Mouse (Mus musculus) left cerebral cortex, adult 2 months (tissue): Measurements from ENCODE around the gene Fam110a. TPM values are rescaled to one million over a fixed set of nuclear protein-coding genes. Genes with fewer than 3 reads are reported as not detected.

Source experiments
- DNase-seq, 2 experiments: peaks; one replicate each; pipeline ENCODE4 v3.0.0; 2021 to 2022; ENCODE audit warnings: low spot score in 2 of 2, mixed read lengths in 1 of 2; ENCODE audit errors: extremely low spot score in 1 of 2
- H3K27ac ChIP-seq: fragments of 200-600 bp; 2 replicates; pipeline ENCODE4 v1.8.1; 2022
- H3K4me3 ChIP-seq: fragments of 200-600 bp; 2 replicates; pipeline ENCODE4 v1.8.1; 2022
- CTCF ChIP-seq: fragments of 200-600 bp; IDR thresholded peaks from 2 replicates; pipeline ENCODE4 v1.8.1; 2022; ENCODE audit warnings: antibody characterized with exemption, mild to moderate bottlenecking, moderate library complexity
- intact Hi-C: fragments of 180-260 bp; cut with DNase I; formaldehyde crosslinking; loops from one replicate; pipeline ENCODE4 v1.15.1; 2025
- microRNA-seq, 2 experiments: library from miRNA; unstranded; fragments of <30 nt; microRNA quantifications; one replicate each; pipeline ENCODE4 v1.2.0; 2021
- total RNA-seq, 2 experiments: library from RNA; stranded (reverse); gene quantifications; 2 replicates each; pipeline ENCODE4 v1.2.3; 2021

Gene Fam110a
- total RNA-seq, 2 experiments from 2014 or later = 6.6 to 6.7 TPM

DNA sequence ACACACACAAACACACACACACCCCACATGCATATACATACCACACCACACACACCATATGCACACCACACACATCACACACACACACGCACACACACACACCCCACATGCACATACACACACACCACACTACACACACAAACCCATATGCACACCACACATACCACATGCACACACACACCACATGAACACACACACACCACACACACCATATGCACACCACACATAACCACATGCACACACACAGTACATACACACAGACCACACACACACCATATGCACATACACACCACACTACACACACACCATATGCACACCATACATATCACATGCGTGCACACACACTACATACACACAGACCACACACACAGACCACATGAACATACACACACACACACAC lies 32.4 kb downstream of the Fam110a start:
- no peak overlapping the region for H3K27ac ChIP-seq
- no peak overlapping the region for H3K4me3 ChIP-seq
- TF ChIP-seq CTCF = no peak
- intact Hi-C loops = no loop called here
- no peak for DNase-seq

DNA sequence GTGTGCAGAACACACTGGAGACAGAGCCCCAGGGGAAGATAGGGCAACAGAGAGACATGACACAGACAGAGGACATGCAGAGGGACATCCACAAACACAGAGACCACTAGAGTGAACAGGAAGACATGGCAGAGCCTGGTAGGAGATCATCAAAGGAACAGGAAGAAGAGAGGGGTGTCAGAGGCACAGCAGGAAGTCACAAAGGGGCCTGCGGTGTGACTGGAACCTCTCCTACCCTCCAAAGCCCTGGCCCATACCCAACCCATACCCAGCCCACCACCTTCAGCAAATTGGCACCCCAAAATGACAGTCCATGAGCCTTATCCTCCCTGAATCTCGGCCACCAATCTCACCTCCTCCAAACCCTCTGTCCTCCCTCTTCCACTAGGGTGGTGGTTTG lies 35.9 kb downstream of the Fam110a start:
- intact Hi-C loops = loop anchor here (5.0 kb wide), 1 partner anchor 67 kb away; no protein-coding TSS in a partner anchor
- no peak for TF ChIP-seq CTCF
- Histone ChIP-seq H3K27ac (no peak overlapping the region), H3K4me3 (no peak overlapping the region)
- no peak for DNase-seq

DNA sequence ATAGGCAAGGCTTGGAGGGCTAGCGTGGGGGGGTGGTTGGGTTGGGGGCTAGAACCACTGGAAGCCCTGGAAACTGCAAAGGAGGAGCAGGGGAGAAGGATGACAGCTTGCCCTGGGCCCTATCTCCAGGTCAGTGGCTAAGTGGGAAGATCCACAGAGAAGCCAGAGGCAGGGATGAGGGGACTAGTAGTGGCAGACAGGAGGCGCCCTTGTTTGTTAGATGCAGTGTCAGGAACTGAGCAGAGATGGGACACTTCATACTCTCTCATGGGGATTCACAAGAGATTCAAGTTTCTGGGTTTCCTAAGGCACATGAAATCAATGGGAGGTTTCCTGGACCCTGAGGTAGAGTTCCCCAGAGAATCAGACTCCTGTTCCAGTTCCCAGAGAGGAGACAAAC lies 38.8 kb downstream of the Fam110a start:
- intact Hi-C loops = loop anchor here (1.0 to 5.0 kb wide), 2 partner anchors 53 to 64 kb away; no protein-coding TSS in a partner anchor
- Histone ChIP-seq H3K4me3 (no peak overlapping the region), H3K27ac (no peak overlapping the region)
- peak; percentile 61 for TF ChIP-seq CTCF
- no peak for DNase-seq

GRCm38 (mm10) chr2:151939651-151940420 lies 40.2 kb downstream of the Fam110a start:
- no peak for DNase-seq
- Histone ChIP-seq H3K4me3 (no peak overlapping the region), H3K27ac (no peak overlapping the region)
- no peak for TF ChIP-seq CTCF
- intact Hi-C loops = loop anchor here (5.0 kb wide), 1 partner anchor 63 kb away; no protein-coding TSS in a partner anchor

DNA sequence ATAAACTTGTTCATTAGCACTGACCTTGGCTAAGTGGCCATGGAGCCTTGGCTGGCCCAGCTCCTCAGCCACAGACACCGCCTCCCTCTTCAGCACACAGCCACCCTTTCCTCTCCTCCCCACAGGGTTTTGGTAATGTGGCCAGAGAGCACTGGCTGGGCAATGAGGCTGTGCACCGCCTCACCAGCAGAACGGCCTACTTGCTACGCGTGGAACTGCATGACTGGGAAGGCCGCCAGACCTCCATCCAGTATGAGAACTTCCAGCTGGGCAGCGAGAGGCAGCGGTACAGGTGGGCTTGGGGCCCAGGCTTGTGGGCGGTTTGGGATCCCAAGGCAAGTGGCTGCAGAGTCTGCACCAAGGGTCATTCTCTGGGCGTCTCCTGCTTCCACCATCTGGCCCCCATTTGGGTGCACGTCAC lies 41.2 kb downstream of the Fam110a start:
- no peak; the same call in 1 of the 2 replicates for TF ChIP-seq CTCF
- Histone ChIP-seq H3K27ac (no peak overlapping the region), H3K4me3 (no peak overlapping the region)
- DNase-seq = no peak
- intact Hi-C loops = no loop called here

- Histone ChIP-seq H3K4me3 (no peak overlapping the region), H3K27ac (no peak overlapping the region)
- DNase-seq = no peak
- intact Hi-C loops = no loop called here
- no peak for TF ChIP-seq CTCF
Observed at GRCm38 (mm10) chr2:151937893-151938292, 42.1 kb downstream of the Fam110a start.

DNA sequence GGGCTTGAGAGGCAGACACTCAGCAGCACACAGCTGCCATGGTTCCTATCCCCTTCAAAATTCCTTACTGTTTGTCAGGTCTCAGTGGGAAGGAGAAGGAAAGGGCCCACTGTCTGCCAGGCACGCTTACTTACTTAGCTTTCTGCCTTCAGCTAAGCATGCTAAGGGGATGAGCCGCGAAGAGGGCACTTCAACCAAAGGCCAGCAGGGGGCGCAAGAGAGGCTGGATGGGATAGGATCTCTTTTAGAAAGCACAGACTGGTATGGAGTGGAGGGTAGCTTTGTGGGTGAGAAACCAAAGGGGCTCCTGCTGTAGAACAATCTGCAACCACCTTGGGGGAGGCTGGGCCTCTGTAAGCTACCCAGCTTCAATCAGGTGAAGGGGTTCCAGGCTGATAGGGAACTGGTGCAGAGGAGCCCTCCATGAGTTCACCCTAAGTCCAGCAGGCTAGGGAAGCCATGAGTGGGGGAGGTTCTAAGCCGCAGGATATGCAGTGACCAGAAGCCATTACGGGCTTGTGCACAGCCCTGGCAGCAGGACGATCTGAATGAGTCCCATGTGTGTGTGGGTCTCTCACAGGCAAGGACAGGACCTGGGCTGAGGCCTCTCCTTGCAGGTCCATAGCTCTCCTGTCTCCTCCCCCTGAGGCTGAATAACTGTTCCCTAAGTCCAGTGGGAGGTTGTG lies 49.5 kb downstream of the Fam110a start:
- H3K27ac ChIP-seq = no peak overlapping the region
- DNase-seq = peak; percentile 69 to 82
- TF ChIP-seq CTCF = peak; percentile 90
- no peak overlapping the region for H3K4me3 ChIP-seq
- intact Hi-C loops = loop anchor here (2.0 kb wide), 1 partner anchor 66 kb away; the partner anchor contains the start of gene Slc52a3

- TF ChIP-seq CTCF = no peak
- intact Hi-C loops = loop anchor here (5.0 kb wide), 2 partner anchors 35 to 50 kb away; no protein-coding TSS in a partner anchor
- no peak for DNase-seq
- Histone ChIP-seq H3K4me3 (no peak overlapping the region), H3K27ac (no peak overlapping the region)
Observed at GRCm38 (mm10) chr2:151927103-151927502, 52.9 kb downstream of the Fam110a start.

GRCm38 (mm10) chr2:151925715-151926114 lies 54.3 kb downstream of the Fam110a start:
- Histone ChIP-seq H3K4me3 (no peak overlapping the region), H3K27ac (no peak overlapping the region)
- intact Hi-C loops = loop anchor here (5.0 kb wide), 2 partner anchors 33 to 48 kb away; no protein-coding TSS in a partner anchor
- TF ChIP-seq CTCF = no peak
- no peak for DNase-seq

DNA sequence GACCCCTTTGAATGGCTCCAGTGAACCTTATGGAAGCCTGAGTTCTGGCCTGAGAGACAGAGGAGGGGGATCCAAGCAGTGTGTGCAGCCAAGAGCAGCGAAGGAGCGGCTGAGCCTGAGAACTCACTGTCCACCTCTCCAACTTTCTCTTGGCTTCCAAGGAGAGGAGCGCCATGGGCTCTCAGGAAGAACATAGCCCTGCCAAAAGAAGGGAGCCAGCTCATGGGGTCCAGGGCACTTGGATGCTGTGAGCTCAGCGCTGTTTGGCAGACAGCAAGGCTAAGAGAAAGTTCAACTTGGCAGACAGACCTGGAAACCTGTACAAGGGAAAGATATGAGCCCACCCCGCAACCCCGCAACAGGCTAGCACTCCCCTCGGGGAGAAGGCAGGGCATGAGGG lies 55.7 kb downstream of the Fam110a start:
- no peak for TF ChIP-seq CTCF
- Histone ChIP-seq H3K27ac (no peak overlapping the region), H3K4me3 (no peak overlapping the region)
- intact Hi-C loops = no loop called here
- DNase-seq = no peak

GRCm38 (mm10) chr2:151921596-151921995 lies 58.4 kb downstream of the Fam110a start:
- TF ChIP-seq CTCF = no peak
- intact Hi-C loops = no loop called here
- H3K27ac ChIP-seq = no peak overlapping the region
- H3K4me3 ChIP-seq = no peak overlapping the region
- no peak for DNase-seq

GRCm38 (mm10) chr2:151921068-151921467 lies 59.0 kb downstream of the Fam110a start:
- intact Hi-C loops = no loop called here
- no peak for TF ChIP-seq CTCF
- H3K4me3 ChIP-seq = no peak overlapping the region
- DNase-seq = no peak
- no peak overlapping the region for H3K27ac ChIP-seq

Small RNA genes lying within 50 kb of the gene (microRNA-seq; reads per million reads assigned to microRNA genes)
- gene Mir1953 = 0 to 0.49 reads per million in 2 experiments

Other genes starting within 250 kb of the Fam110a start
- gene Psmf1, start 236.0 kb downstream of the Fam110a start, total RNA-seq = 10 to 100 TPM; 38.5 to 42.3 TPM
- gene Rspo4, start 137.3 kb downstream of the Fam110a start, total RNA-seq = not detected
- not detected for gene Angpt4, start 69.0 kb downstream of the Fam110a start, total RNA-seq
- gene Slc52a3, start 16.3 kb upstream of the Fam110a start, total RNA-seq = 1 to 10 TPM; 2.6 to 2.9 TPM
- gene Scrt2, start 101.3 kb upstream of the Fam110a start, total RNA-seq = 10 to 100 TPM; 18.7 to 23.9 TPM
- gene Srxn1, start 125.3 kb upstream of the Fam110a start, total RNA-seq = 100 to 1,000 TPM in 1 of 2 experiments, 10 to 100 TPM in 1; 98.3 to 114 TPM
- 1 to 10 TPM; 1.6 to 2.4 TPM for gene Tcf15, start 163.3 kb upstream of the Fam110a start, total RNA-seq
- gene Csnk2a1, start 246.6 kb upstream of the Fam110a start, total RNA-seq = 100 to 1,000 TPM in 1 of 2 experiments, 10 to 100 TPM in 1; 98.0 to 104 TPM